Mouse (Mus musculus) ES-CJ7 (cell line): ENCODE measurements around the gene Eif3m.
"Not testable (repeated sequence)": the region's sequence is repeated elsewhere in the genome, so short reads cannot be mapped to it uniquely, and the experiment has no call there.

Source experiments
- DNase-seq: peaks from one replicate; pipeline ENCODE4 v3.0.0; 2011; ENCODE audit warnings: low read depth, low spot score

Gene Eif3m

GRCm38 (mm10) chr2:105016967-105017287 is at the start of gene Eif3m:
Gene Eif3m, minus strand, starts transcription at chr2:105017080.
- DNase-seq: peak; percentile 95

GRCm38 (mm10) chr2:105062741-105063372 is 46.0 kb upstream of the Eif3m start:
- DNase-seq: no peak

GRCm38 (mm10) chr2:105058577-105059116 is 41.8 kb upstream of the Eif3m start:
- DNase-seq: no peak

GRCm38 (mm10) chr2:105055529-105055928 is 38.6 kb upstream of the Eif3m start:
- no peak for DNase-seq

GRCm38 (mm10) chr2:105048301-105048700 is 31.4 kb upstream of the Eif3m start:
- peak; percentile 45 for DNase-seq

GRCm38 (mm10) chr2:105043152-105043551 is 26.3 kb upstream of the Eif3m start:
- no peak for DNase-seq

- DNase-seq: no peak
These were observed 24.0 kb upstream of the Eif3m start for GRCm38 (mm10) chr2:105040859-105041258.

- no peak for DNase-seq
These were observed 22.0 kb upstream of the Eif3m start for GRCm38 (mm10) chr2:105038879-105039278.

GRCm38 (mm10) chr2:105037956-105038569 is 21.2 kb upstream of the Eif3m start:
- peak; percentile 40 for DNase-seq

- no peak for DNase-seq
These were observed 19.7 kb upstream of the Eif3m start for GRCm38 (mm10) chr2:105036401-105037070.

- DNase-seq: no peak
These were observed 19.1 kb upstream of the Eif3m start for GRCm38 (mm10) chr2:105035985-105036384.

GRCm38 (mm10) chr2:105034084-105034483 is 17.2 kb upstream of the Eif3m start:
- no peak for DNase-seq

- no peak for DNase-seq
These were observed 13.6 kb upstream of the Eif3m start for GRCm38 (mm10) chr2:105030505-105030904.

GRCm38 (mm10) chr2:105028806-105029205 is 11.9 kb upstream of the Eif3m start:
- no peak for DNase-seq

- DNase-seq: no peak
These were observed 10.2 kb upstream of the Eif3m start for GRCm38 (mm10) chr2:105026950-105027695.

GRCm38 (mm10) chr2:105025610-105026009 is 8.7 kb upstream of the Eif3m start:
- DNase-seq: not testable (repeated sequence)

GRCm38 (mm10) chr2:105023815-105024214 is 6.9 kb upstream of the Eif3m start:
- no peak for DNase-seq

GRCm38 (mm10) chr2:105023031-105023615 is 6.2 kb upstream of the Eif3m start:
- DNase-seq: no peak

- no peak for DNase-seq
These were observed 5.0 kb upstream of the Eif3m start for GRCm38 (mm10) chr2:105021836-105022235.

GRCm38 (mm10) chr2:105021256-105021655 is 4.4 kb upstream of the Eif3m start:
- DNase-seq: no peak

- no peak for DNase-seq
These were observed 2.6 kb upstream of the Eif3m start for GRCm38 (mm10) chr2:105019457-105019856.

GRCm38 (mm10) chr2:105017802-105018201 is 922 bp upstream of the Eif3m start:
- DNase-seq: peak; percentile 12
